Mouse (Mus musculus) frontal cortex, postnatal 14 days (tissue): ENCODE measurements around the gene Spdef.

Experiments
- DNase-seq, 2 experiments: peaks; one replicate each; pipeline ENCODE4 v3.0.0; 2022; ENCODE audit warnings: low spot score in 2 of 2

The Spdef gene

DNA sequence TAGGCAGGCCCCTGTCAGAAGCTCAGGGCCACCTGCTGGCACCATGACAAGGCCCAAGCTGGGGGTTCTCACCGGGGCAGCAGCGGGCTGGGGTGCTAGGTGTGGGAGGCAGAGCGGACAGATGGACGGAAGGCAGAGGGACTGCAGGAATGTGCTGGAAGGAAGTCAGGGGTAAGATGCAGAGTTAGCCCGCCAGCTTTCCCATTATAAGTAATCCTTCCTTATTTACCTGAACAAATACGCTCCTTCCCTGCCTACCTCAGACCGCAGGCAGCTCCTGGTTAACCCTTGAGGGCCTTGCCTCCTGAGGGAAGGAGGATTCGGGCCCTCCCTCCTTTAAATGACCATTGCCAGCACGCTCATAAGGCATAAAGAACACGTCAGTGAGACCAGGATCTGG lies at the start of gene Spdef:
Gene Spdef, minus strand, starts transcription at position 186 of the 400 bp plus-strand sequence.
- no peak for DNase-seq

DNA sequence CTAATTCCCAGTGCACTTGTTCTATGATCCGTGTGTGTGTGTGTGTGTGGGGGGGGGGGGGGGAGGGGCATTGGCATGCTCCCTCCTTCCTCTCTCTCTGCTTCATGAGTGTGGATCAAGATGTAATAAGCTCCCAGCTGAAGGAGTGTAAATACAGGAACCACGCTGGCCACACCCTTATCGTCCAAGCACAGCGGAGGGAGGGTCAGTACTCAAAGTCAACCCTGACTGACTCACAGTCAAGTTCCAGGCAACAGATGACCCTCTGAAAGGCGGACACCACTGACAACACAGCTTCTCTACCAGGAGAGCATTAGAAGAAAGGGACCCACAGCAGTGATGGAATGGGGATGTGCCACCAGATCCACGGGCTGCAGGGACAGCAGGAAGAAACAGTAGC lies 49.1 kb upstream of the Spdef start:
- DNase-seq: no peak

DNA sequence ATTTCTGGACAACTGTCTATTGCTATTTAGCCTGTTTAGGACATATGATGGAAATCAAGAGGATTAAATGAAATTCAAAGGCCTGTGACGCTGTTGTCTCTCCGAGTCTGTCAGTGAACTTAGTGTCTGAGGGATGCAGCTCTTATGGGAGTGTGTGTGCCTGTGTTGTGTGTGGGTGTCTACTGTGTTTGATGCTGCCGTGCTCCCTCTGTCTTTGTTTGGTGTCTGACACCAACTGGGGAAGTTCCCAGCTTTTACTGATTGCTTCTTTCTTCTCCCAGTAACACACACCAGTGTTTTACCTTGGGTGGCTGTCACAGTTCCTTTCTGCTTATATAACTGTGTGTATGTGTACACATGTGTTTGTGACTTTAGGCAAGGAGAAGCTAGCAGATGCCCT lies 45.4 kb upstream of the Spdef start:
- no peak for DNase-seq

GRCm38 (mm10) chr17:27771616-27772015 lies 42.9 kb upstream of the Spdef start:
- DNase-seq: no peak

- DNase-seq: peak in 1 of 2 experiments; percentile 71
These were observed 40.2 kb upstream of the Spdef start for GRCm38 (mm10) chr17:27768817-27769542.

GRCm38 (mm10) chr17:27767543-27767942 lies 38.8 kb upstream of the Spdef start:
- DNase-seq: no peak

- DNase-seq: no peak
These were observed 38.4 kb upstream of the Spdef start for GRCm38 (mm10) chr17:27767120-27767519.

DNA sequence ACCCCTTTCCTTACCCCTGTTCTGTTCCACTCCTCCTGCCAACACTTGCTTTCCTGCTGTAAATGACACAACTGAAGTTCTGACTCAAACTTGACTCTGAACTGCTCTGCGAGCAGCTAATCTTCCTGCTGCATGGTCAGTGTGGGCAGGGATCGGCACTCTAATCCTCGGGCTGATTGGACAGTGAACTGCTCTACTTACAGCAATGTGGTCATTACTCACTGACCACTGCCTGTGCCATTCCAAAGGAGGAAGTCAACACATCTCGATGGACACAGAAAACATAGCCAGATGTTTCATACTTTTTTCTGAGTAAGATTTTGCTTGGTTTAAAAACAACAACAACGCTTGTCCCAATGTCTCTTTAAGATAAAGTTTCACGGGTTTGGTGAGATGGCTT lies 36.3 kb upstream of the Spdef start:
- no peak for DNase-seq

DNA sequence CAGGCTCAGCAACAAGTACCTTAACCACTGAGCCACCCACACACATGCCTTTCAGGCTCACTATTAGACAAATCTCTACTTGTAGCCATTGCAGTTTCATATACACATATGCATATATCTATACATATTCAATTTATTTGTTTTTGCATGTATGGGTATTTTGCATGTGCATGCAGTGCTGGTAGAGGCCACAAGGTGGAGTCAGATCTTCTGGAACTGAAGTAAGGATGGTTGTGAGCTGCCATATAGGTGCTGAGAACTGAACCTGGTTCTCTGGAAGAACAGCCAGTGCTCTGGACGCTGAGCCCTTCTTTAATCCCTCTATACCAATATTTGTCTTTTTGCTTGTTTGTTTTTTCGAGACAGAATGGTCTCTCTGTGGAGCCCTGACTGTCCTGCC lies 35.7 kb upstream of the Spdef start:
- no peak for DNase-seq

- DNase-seq: peak; percentile 23 to 33
These were observed 34.1 kb upstream of the Spdef start for GRCm38 (mm10) chr17:27762884-27763283.

DNA sequence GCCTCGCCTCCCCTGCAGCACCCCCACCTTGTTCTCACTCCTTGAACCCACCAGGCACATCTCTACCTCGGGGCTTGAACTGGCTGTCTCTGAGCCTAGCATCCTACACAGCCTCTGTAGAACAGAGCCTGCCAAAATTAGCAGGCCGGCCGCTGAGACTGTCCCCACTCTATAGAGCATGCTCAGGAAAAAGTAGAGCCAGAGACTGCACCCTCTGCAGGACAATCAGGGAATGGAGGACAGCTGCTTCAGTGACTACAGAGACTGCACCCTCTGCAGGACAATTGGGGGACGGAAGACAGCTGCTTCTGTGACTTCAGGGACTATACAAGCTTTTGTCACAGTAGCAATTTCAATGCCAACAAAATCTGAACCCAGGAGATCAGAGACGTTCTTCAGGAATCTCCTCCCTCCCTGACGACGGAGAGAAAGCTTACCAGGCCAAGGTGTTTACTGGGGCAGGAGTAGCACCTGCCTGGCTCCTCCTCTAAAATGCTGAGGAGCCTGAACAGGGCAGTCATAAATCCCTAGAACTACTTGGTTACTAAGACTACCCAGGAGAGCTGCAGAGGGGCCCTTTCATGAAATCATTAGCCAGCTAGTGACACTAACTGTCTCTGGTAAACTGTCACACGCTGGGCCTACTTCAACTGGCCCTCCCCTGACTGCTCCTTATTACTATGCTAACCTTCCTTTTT lies 33.0 kb upstream of the Spdef start:
- DNase-seq: peak; percentile 78 to 79

DNA sequence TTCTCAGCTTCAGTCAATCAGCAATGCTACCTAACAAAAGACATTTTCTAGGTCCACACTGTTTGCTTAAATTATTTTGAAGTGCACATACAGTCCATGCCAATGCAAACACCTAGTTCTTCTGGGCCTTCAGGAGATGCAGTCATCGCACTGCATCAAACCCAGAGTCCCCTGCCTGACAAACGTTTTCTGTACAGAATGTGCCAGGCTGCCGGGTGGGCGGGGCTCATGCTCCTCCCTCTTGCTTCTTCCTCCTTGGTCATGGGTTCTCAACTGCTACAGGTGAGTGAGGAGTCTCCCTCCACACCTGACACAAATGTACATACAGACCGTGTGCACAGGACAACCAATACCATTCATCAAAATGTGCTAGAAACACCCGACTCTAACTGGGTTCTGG lies 31.4 kb upstream of the Spdef start:
- DNase-seq: no peak

GRCm38 (mm10) chr17:27751314-27752202 lies 22.8 kb upstream of the Spdef start:
- DNase-seq: no peak

DNA sequence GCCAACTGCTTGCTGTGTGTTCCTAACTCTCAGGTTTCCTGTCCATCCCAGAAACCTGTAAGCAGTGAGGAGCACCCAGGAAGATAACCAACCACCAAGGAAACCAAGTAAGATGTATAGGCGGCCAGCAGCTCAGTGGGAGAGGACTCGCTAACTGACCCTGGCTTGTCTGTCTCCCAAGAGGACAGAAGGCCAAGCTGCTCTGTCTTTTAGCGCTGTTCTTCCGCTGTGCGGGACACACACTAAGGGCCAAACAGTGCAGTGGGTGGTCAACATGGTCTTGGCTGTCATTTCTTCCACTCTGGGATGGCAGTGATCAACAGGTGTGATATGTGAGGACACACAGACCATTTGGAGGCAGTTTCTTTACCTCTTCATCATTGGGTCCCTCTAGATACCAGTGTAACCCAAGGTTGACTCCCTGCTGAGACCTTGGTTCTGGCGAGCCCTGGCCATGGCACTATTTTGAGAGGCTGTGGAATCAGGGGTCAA lies 21.7 kb upstream of the Spdef start:
- DNase-seq: no peak

GRCm38 (mm10) chr17:27748123-27748522 lies 19.4 kb upstream of the Spdef start:
- DNase-seq: no peak

- no peak for DNase-seq
These were observed 17.7 kb upstream of the Spdef start for GRCm38 (mm10) chr17:27746446-27746845.

GRCm38 (mm10) chr17:27740961-27741360 lies 12.2 kb upstream of the Spdef start:
- no peak for DNase-seq

- DNase-seq: no peak
These were observed 5.8 kb upstream of the Spdef start for GRCm38 (mm10) chr17:27734344-27735073.

GRCm38 (mm10) chr17:27732694-27733093 lies 3.9 kb upstream of the Spdef start:
- DNase-seq: no peak

- no peak for DNase-seq
These were observed 3.4 kb upstream of the Spdef start for GRCm38 (mm10) chr17:27732152-27732551.

DNA sequence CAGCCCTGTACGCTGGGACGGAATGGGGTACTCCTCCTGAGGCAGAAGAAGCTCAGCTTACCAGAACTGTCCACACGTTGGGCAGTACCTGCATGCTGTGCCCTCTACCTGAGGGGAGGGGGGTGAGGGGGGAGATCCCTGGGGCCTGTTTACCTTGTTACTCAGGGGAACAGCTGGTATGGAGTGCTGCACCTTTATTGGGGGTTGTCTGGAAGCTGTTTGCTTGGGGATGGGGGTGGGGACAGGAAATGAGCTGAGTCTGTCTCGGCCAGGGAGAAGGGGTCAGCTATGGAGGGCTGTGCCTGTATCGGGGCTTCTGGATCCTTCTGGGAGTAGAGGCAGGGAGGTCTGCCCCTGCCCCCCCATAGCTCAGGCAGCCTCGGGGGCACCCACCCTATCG lies 2.2 kb downstream of the Spdef start:
- no peak for DNase-seq

DNA sequence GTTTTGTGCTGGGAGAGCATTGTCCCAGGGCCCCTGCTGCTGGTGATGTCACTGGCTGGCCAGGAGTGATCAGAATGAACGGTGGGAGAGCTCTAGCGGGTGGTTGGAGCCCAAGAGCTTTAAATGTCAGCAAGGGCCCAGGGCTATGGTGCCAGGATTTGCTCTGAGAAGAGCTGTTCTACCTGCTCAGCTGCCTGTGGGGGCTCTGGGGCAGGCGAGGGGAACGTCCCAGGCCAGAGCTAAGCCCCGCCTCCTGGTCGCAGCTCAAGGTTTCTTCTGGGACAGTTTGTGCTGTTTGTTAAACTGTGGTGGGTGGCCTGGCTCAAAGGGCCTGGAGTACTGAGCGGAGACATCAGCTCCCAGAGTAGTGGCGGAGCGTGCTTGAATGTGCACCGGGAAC lies 3.3 kb downstream of the Spdef start:
- DNase-seq: no peak
